Mouse (Mus musculus) stomach, embryonic 14.5 days (tissue): ENCODE results near the gene Ush1g. TPM values are rescaled to one million over a fixed set of nuclear protein-coding genes. Genes with fewer than 3 reads are reported as not detected.

Source experiments
- ATAC-seq: fragments of 200-750 bp; cut with Nextera tagmentation; 2 replicates; pipeline ENCODE4 v1.8.0; 2017; ENCODE audit warnings: low read depth, moderate TSS enrichment; ENCODE audit not compliant: insufficient number of reproducible peaks, insufficient read depth, low FRiP score
- H3K27ac ChIP-seq: fragments of 300-500 bp; sonication (generic); 2 replicates; pipeline ENCODE4 v1.5.1; 2014; ENCODE audit warnings: mild to moderate bottlenecking, low read length, moderate library complexity, mixed read lengths
- H3K27me3 ChIP-seq: fragments of 300-500 bp; sonication (generic); 2 replicates; pipeline ENCODE4 v1.6.1; 2014; ENCODE audit warnings: low read length, control low read depth, mixed read lengths; ENCODE audit not compliant: control insufficient read depth, insufficient read depth
- H3K36me3 ChIP-seq: fragments of 300-500 bp; sonication (generic); 2 replicates; pipeline ENCODE4 v1.6.1; 2014; ENCODE audit warnings: mild to moderate bottlenecking, control low read depth, low read length, moderate library complexity, mixed read lengths; ENCODE audit not compliant: control insufficient read depth, insufficient read depth
- H3K4me1 ChIP-seq: fragments of 300-500 bp; sonication (generic); 2 replicates; pipeline ENCODE4 v1.6.1; 2014; ENCODE audit warnings: low read length, control low read depth, mixed read lengths; ENCODE audit not compliant: control insufficient read depth, insufficient read depth
- H3K4me2 ChIP-seq: fragments of 300-500 bp; sonication (generic); replicated peaks from 2 replicates; pipeline ENCODE4 v1.6.1; 2014; ENCODE audit warnings: low read depth, low read length, control low read depth
- H3K4me3 ChIP-seq: fragments of 300-500 bp; sonication (generic); 2 replicates; pipeline ENCODE4 v1.5.1; 2014; ENCODE audit warnings: low read depth, low read length, control low read depth
- H3K9ac ChIP-seq: fragments of 300-500 bp; sonication (generic); replicated peaks from 2 replicates; pipeline ENCODE4 v1.6.1; 2014; ENCODE audit warnings: low read depth, mild to moderate bottlenecking, control low read depth, low read length, moderate library complexity, mixed read lengths
- H3K9me3 ChIP-seq: fragments of 300-500 bp; sonication (generic); 2 replicates; pipeline ENCODE4 v1.6.1; 2016; ENCODE audit warnings: low read depth, low read length, control low read depth; ENCODE audit not compliant: control insufficient read depth
- WGBS: fragments of 180-500 bp; shearing (Covaris S2); extraction: QIAGEN DNeasy Blood & Tissue Kit; methylation state at CpG from one replicate; pipeline ENCODE4 v1.1.7; 2014; 5-methylcytosine and 5-hydroxymethylcytosine counted together
- polyA plus RNA-seq: library from polyadenylated mRNA; unstranded; fragments of >200 nt; fragmentation: Nextera tagmentation; extraction: Ambion mirVana; gene quantifications from 2 replicates; pipeline ENCODE4 v1.2.1, GENCODE M21; 2014

The Ush1g gene
- polyA plus RNA-seq, 1 experiment from 2014 or later = not detected

DNA sequence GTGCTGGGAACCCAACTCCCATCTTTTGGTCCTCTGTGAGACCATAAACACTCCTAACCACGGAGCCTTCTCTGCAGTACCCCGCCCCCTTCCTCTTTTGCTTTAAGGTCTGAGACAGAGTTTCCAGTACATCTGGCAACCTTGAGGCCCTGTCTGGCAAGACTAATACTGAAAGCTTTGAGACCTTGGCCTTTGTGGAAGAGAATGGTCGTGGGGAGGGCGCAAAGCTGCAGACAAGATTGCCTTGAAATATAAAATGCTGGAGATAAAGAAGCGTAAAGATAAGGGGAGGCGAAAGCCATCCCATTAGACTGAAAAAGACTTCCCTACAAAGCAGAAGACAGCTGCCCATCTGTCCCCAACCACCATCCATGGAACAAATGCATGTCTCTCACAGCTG, 46.3 kb downstream of the Ush1g start:
- 80% methylated on average over 6 of the region's 6 CpGs for WGBS
- H3K9me3 ChIP-seq = no peaks in the 10 kb centered on the region
- no peaks in the 10 kb centered on the region for H3K36me3 ChIP-seq
- H3K4me2 ChIP-seq = no peak overlapping the region
- ATAC-seq = no peak
- H3K27ac ChIP-seq = no peak overlapping the region
- peaks cover 7% of the 10 kb centered on the region; the same call in 1 of the 2 replicates for H3K4me1 ChIP-seq
- H3K27me3 ChIP-seq = no peaks in the 10 kb centered on the region
- H3K9ac ChIP-seq = no peak overlapping the region
- H3K4me3 ChIP-seq = no peak overlapping the region

DNA sequence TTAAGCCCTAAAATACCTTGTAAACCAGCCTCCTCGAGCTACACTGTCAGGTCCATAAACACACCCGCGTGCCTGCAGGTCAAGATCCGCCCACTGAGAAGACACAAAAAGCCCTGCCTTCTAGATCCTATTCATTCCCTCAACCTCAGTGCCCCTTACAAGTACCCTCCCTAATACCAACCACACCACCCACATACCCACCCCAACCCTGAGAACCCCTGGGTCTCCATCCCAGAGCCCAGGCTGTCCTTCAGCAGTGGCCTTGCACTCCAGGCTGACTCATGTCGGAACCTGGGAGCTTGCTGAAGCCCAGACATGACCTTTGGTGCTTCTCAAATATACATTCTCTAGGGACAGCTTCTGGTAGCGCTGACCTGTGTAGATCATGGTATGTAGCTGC, 47.1 kb downstream of the Ush1g start:
- ATAC-seq = no peak
- peaks cover 10% of the 10 kb centered on the region; the same call in 1 of the 2 replicates for H3K4me1 ChIP-seq
- H3K4me2 ChIP-seq = no peak overlapping the region
- H3K27me3 ChIP-seq = no peaks in the 10 kb centered on the region
- no peaks in the 10 kb centered on the region for H3K36me3 ChIP-seq
- no peak overlapping the region for H3K27ac ChIP-seq
- WGBS = 84% methylated on average over 6 of the region's 6 CpGs
- no peak overlapping the region for H3K4me3 ChIP-seq
- H3K9me3 ChIP-seq = no peaks in the 10 kb centered on the region
- no peak overlapping the region for H3K9ac ChIP-seq

DNA sequence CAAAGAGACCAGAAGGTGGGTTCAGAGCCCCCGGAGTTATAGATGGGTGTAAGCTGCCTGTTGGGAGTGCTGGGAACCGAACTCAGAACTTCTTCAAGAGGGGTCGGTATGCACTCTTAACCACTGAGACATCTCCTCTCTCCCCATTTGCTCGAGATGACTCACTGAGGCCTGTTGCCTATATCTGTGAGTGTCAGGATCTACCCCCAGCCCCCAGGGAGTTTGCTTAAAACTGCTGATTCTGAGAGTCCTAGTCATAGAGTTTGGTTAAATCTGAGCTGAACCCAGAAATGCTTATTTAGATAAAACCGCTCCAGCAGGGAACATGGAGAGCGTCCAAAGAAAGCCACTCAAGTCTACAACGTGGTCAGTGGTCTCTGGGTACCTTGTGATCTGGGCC, 47.7 kb downstream of the Ush1g start:
- Histone ChIP-seq H3K27ac (no peak overlapping the region), H3K9me3 (no peaks in the 10 kb centered on the region), H3K4me2 (no peak overlapping the region), H3K9ac (no peak overlapping the region), H3K27me3 (no peaks in the 10 kb centered on the region), H3K36me3 (no peaks in the 10 kb centered on the region), H3K4me1 (peaks cover 10% of the 10 kb centered on the region; the same call in 1 of the 2 replicates), H3K4me3 (no peak overlapping the region)
- WGBS = 78% methylated on average over 7 of the region's 7 CpGs
- ATAC-seq = no peak

DNA sequence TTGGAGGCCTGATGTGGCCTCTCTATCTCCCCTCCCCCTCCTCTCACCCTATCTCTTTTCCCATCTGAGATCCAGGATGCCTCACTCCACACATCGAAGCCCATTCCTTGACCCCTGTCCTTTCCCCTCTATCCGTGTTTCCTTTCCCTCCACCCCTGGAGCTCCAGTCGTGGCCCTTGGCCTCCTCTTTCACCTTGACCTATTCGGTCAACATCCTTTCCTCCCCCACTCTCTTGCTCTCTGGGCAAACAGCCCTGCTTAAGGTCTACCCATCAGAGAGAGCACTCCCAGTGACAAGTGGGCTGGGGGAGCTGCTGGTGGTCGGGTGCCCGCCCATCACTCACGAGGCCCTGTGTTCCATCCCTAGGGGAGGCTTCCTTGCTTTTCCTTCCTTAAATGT, 48.1 kb downstream of the Ush1g start:
- no peak overlapping the region for H3K9ac ChIP-seq
- H3K4me3 ChIP-seq = no peak overlapping the region
- 48% methylated on average over 7 of the region's 7 CpGs for WGBS
- no peak overlapping the region for H3K4me2 ChIP-seq
- no peak for ATAC-seq
- no peaks in the 10 kb centered on the region for H3K36me3 ChIP-seq
- H3K27ac ChIP-seq = no peak overlapping the region
- H3K27me3 ChIP-seq = no peaks in the 10 kb centered on the region
- H3K9me3 ChIP-seq = no peaks in the 10 kb centered on the region
- peaks cover 10% of the 10 kb centered on the region; the same call in 1 of the 2 replicates for H3K4me1 ChIP-seq

DNA sequence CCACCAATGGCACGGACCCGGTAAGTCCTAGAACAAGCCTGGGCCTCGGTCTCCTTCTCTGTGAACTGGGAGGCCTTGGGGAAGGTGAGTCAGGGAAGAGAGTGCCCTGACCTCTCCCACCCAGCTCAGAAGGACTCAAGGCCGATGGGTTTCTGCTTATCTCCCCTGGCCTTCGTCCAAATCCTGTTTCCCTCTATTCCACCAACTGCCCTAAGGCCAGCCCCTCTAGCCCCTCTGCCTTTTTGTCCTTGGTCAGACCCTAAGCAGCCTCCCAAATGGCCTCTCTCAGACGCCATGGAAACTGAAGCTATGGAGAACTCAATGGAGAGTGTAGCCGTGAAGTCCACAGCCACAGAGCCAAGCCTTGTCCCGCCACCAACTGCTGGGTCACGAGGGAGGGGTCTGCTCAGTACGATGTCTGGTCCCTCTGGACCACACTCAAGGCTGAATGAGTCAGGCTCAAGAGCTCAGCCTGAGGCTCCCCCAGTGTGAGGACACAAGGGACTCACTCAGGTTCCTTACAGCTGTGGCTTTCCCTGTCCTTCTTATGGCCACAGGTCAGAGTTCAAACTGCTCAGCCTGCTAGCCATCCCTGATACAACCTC, 48.8 kb downstream of the Ush1g start:
- Histone ChIP-seq H3K4me1 (peaks cover 10% of the 10 kb centered on the region; the same call in 1 of the 2 replicates), H3K9me3 (no peaks in the 10 kb centered on the region), H3K4me2 (no peak overlapping the region), H3K27me3 (peaks cover 7% of the 10 kb centered on the region), H3K27ac (no peak overlapping the region), H3K36me3 (no peaks in the 10 kb centered on the region; the same call in 1 of the 2 replicates), H3K9ac (no peak overlapping the region), H3K4me3 (no peak overlapping the region)
- WGBS = 75% methylated on average over 10 of the region's 10 CpGs
- ATAC-seq = no peak

DNA sequence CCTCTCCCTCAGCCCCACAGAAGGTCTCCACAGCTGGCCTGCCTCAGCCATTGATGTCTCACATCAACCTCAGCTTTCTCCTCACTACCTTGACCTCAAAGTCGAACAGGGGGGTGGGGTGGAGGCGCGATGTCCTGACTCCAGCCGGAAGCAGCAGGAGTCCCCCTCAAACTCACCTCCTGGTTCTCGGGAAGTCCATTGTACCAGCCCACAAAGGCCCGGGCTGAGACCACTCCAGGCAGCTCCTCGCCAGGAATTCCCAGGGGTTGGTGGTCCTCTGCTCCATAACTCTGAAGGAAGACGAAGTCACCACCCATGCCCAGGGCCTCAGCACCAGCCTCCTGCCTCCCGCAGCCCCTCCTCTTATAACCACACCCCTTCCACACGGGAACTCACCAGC, 50.4 kb downstream of the Ush1g start:
- no peak overlapping the region for H3K9ac ChIP-seq
- ATAC-seq = no peak
- H3K4me2 ChIP-seq = no peak overlapping the region
- H3K36me3 ChIP-seq = no peaks in the 10 kb centered on the region; the same call in 1 of the 2 replicates
- H3K4me3 ChIP-seq = no peak overlapping the region
- H3K27ac ChIP-seq = no peak overlapping the region
- no peaks in the 10 kb centered on the region for H3K9me3 ChIP-seq
- peaks cover 11% of the 10 kb centered on the region; the same call in 1 of the 2 replicates for H3K4me1 ChIP-seq
- 60% methylated on average over 10 of the region's 10 CpGs for WGBS
- peaks cover 20% of the 10 kb centered on the region for H3K27me3 ChIP-seq

DNA sequence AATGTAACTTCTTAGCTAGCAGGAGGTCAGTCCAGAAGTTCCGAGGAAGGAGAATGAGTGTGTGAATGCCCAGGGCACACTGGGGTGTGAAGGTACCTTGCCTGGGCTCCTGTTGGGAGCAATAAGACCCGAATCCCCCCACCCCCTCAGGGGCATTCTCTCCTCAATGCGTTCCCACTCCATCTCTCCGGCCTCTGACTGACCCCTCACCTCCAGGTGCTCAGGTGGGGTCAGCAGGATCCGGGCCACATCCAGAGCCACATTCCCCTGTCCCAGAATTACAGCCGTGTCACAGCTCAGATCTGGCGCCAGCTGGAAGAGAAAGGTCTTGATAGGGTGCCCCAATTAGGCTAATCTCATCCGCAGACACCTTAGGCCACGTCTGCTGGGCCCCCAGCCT, 50.8 kb downstream of the Ush1g start:
- no peaks in the 10 kb centered on the region; the same call in 1 of the 2 replicates for H3K36me3 ChIP-seq
- H3K27ac ChIP-seq = no peak overlapping the region
- peaks cover 24% of the 10 kb centered on the region for H3K27me3 ChIP-seq
- no peaks in the 10 kb centered on the region for H3K9me3 ChIP-seq
- 74% methylated on average over 9 of the region's 9 CpGs for WGBS
- no peak for ATAC-seq
- H3K9ac ChIP-seq = no peak overlapping the region
- no peak overlapping the region for H3K4me3 ChIP-seq
- H3K4me1 ChIP-seq = peaks cover 9% of the 10 kb centered on the region; the same call in 1 of the 2 replicates
- H3K4me2 ChIP-seq = no peak overlapping the region

DNA sequence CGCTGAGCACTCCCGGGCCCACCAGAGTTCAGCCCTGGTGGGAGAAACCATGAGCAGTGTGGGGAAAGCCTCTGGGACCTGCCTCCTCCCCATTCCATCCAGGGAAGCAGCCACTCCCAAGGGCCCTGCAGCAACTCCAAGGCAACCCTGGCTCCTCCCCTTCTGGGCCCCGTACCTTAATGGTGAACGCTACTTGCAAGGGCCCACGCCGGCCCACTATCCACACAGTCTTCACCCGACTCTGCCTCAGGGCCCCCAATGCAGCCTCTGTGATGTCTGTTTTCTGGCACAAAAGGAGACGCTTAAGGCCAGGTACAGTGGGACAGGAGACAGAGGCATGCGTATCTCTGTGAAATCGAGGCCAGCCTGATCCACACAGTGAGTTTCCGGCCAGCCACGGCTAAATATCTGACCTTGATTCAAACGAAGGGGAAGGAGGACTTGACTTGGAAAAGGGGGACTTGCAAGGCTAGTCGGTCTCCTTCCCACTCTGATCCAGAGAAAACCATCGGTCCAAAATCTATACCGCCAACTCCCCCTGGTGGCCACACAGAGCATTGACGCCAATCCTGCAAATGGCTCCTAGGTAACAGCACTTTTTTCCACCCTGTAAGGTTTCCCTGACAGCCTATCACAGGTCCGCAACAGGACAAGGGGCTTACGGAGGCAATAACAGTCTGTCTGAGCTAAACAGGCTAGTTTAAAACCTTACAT, 51.5 kb downstream of the Ush1g start:
- ATAC-seq = 0 out of 2 replicates have a peak, but pooled peaks have one; percentile 5

More for the DNA sequence above, 51.5 kb downstream of the Ush1g start:
- Histone ChIP-seq H3K27ac (no peak overlapping the region), H3K4me2 (no peak overlapping the region), H3K27me3 (peaks cover 31% of the 10 kb centered on the region), H3K4me3 (no peak overlapping the region), H3K4me1 (peaks cover 7% of the 10 kb centered on the region; the same call in 1 of the 2 replicates), H3K9me3 (no peaks in the 10 kb centered on the region), H3K9ac (no peak overlapping the region), H3K36me3 (no peaks in the 10 kb centered on the region; the same call in 1 of the 2 replicates)
- 25% methylated on average over 19 of the region's 19 CpGs for WGBS
